Mouse (Mus musculus) natural killer cell, adult 2 months (primary cell): ENCODE measurements around the gene Hist1h2ah.

Experiments used
- DNase-seq, 2 experiments: peaks; one replicate each; pipeline ENCODE4 v3.0.0; 2022; ENCODE audit warnings: low spot score in 2 of 2

Hist1h2ah gene

DNA sequence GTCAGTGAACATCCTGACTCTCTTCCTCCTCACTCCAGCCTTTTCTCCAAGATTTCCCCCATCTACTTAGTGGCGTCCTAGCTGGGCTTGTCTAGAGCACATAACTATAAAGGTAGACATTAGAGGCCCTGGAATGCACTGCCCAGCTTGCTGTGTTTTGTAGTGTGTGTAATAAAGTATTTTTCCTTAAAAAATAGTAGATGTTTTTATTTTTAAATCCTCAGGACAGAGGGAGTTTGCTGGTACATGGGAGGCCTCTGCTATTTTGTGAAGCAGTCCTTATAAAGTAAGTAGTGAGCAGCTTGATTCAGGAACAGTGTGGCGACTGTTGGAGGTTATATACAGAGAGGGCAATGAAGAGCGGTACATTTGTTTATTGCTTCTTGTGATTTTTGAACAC is 26.7 kb downstream of the Hist1h2ah start:
- DNase-seq, result no peak

DNA sequence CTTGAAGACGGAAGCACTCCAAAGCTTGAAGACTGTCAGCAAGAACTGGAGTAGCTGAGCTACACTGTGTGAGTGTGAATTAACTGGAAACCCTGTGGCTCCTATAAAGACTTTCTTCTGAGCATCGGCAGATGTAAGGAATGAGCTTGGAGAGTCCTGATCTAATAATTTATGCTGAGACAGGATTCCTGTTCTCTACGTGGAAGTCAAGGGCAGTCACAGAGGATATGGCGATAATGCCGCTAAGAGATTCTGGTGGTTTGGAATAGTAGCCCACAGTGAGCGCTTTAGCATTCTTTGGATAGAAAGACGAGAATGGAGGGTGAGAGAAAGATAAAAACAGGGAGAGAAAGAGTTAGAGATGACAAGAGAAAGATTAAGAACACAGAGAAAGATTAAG is 27.5 kb downstream of the Hist1h2ah start:
- DNase-seq, result no peak

DNA sequence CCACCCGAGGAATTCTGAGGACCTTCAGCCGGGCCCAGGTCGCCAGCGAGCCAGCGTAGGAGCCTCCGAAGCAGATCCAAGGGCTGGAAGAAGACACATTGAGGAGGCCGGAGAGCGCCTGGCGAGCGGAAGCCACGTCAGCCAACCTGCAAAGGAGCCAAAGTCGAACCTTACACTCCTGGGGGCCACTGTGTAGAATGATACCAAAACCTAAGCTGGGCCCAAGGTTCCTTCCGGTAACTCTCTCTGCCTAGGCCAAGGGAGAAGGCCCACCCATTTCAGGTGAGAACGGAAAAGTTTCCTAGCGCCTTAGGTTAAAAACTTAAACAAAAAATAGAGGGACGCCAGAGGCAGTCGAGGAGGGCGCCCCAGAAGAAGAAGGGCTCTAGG is 28.3 kb downstream of the Hist1h2ah start:
- DNase-seq, result no peak

DNA sequence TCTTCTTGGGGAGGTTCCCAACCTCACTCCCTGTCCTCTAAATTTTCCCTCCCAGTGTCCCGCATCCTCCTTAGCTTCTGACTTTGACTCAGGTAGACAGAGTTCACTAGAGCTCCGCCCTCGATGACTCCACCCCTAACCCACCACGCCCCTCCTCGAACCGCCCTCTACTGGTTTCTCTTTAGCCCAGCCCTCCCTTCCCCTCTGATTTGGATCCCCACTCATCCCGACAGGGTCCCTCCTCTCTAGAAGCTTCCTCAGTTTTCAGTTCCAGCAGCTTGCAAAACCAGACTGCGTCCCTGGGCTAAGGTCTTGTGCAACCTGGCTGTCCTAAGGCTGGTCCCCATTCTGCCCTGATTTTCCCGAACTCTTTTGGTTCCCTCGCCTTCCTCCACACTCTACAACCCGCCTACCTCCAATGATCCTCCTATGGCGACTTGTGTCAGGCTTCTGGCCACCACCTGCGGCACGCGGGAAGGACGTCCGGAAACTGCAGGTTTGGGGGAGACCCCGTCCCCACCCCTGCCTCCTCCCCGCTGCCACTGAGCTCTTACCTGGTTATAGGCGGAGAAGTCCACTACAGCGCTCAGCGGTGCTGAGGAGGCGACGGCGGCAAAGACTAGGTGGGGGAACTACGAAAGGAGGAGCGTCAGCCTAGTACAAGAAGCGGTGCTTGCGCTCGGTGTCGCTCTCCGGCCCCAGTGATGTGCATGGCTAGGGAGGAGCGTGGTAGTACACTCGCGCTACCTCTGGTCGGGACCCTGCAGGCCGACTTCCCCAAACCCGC is 28.8 kb downstream of the Hist1h2ah start:
- DNase-seq, result peak; percentile 33 to 47

DNA sequence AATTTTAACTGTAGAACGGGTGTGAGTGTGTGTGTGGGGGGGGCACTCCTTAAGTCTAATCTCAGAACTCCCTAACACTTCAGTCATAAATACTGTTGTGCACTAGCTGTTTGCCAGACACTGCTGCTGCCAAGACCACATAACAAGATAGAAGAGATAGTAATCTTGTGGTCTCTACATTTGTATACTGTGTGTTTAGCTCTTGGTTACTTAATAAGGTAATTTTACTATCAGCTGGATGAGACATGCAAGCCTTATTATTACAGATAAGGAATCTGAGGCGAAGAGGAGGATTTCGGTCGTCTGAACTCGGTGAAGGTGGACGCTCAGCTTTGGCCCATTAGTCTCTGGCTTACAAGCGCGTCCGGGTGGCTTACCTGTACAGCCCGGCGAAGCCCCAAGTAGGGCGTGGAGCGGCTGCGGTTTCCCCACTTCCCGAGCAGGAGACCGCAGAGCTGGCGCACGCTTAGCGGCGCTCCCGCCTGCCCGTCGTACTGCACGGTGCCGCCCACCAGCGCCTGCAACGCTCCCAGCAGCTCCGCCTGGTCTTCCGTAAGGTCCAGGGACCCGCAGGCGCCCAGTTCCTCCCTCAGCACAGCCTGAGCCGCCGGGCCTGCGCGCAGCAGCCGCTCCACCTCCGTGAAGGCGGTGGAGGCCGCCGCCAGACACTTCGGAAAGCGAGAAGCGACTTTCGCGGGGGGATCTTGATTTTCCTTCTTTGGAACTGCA is 29.6 kb downstream of the Hist1h2ah start:
- DNase-seq, result peak; percentile 42 to 48

DNA sequence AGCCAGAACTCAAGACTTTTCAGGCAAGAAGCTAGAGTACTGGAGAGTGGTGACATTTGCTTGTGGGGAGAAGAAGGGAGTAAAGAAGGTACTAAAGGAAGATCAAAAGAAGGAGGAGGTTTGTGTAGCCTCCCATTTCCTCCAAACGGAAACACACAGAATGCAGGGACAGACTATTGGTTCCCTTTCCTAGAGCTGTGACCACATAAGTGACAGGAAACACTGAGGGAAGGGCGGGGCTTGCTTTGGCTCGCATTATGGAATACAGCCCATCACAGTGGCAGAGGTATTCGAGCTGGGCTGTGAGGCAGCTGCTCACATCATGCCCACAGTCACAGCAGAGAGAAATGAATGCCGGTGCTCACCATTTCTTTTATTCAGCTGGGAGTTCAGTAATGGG is 33.5 kb downstream of the Hist1h2ah start:
- no peak for DNase-seq

DNA sequence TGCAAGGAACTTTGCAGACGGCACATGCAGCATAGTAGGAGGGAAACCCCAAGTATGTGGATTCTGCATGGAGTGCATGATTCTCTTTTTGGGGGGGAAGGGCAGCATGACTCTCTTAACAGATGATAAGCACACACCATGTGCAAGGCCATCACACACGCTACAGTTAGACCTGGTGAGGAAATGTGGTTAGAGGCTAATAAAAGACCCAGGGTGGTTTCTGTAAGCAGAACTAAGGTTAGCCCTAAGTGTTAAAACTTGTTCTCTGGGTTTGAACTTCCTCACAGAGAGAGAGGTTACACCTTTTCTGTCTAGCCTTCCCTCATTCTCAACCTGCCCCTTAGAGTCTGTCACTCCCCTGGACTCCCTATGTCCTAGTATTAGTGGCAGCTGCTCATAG is 34.0 kb downstream of the Hist1h2ah start:
- DNase-seq, result peak in 1 of 2 experiments; percentile 38

DNA sequence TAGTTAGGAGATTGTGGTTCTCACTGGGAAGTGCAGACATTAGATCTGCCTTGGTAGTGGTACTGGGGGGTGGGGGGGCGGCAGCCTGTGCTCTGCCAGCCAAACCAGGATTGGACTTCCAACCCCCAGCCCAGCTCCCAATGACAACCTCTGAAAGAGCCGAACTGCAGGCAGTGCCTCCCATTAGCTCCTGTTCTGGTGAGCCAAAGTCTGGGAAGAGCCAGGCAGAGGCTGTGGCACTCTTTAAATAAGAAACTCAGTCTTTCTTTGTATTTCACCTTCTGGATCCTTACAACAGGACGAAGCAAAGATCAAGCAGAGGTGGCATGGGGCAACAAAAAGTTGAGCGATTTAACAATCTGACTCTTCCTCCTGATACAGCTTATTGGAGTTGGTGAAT is 36.2 kb downstream of the Hist1h2ah start:
- DNase-seq, result no peak

DNA sequence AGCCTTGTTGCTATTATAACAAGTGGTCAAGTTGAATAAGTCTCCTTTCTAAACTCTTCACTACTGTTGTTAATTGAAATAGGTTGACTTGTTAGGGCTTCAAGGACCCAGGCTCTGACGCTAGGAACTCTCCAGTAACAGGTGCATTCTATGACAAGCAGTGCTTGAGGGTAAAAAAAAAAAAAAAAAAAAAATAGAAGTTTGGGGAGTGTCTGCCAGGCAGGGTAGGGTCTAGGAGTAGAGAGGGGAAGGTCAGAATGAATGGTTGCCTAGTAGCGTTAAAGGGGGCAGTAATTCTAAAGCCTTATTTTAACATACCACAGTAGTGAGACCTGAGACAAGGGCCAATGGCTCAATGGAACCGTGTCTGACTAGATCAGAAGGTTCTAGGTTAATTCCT is 37.0 kb downstream of the Hist1h2ah start:
- no peak for DNase-seq

DNA sequence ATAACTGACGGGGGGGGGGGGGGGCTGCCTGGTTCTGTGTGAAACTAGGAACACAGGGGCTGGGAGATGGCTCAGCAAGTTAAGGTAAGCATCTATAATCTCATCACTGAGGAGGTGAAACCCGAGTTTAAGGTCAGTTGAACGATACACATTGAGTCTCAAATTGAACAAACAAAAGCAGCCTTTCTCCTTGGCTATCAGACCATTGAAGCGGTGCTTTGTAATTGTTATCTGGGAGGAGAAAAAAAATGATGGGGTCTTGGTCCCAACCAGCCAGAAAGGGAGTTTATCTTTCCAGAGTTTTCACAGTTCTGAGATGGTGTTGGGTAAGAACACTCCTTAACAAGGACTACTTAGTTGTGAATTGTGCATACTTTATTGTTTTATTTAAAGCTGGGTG is 37.5 kb downstream of the Hist1h2ah start:
- DNase-seq, result no peak

DNA sequence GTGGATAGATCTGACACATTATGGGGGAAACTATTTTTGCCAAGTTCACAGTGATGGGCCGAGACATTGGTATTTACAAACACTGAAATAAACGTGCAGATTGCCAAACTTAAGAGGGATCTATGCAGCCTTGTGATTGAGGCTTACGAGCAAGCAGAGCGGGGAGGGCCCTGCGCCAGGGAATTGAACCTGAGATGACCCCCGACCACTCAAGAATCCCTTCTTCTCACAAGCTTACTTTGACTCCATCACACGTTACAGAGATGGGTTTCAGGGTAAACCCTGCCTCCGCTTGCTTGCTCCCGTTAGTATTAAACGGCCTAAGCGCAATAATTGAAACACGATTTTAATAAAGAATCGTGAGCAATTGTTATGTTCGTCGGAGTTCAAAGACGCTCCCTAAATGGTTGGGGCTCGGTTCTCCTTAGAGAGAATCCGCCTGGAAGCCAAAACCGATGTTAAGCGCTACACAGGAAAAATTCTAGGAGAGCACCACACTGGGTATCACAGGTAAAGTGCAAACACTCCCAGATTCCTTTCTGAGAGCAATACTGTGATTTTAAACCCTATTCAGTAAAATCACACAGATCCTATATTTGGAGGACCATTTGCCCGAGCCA is 38.1 kb downstream of the Hist1h2ah start:
- no peak for DNase-seq

DNA sequence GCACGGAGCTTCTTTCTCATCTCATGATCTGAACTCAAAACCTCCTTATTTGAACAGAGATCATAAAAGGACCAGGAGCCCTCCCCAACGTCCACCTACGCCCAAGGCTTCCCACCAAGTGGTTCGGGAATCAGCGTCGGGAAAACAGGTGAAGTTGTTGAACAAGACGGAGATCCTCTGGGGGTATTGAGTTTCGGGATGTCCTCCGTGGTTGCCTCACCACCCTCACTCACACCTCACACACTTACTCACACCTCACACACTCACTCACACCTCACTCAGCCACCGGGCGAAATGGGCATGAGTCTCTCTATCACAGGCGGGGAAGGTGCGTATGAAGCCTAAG is 38.6 kb downstream of the Hist1h2ah start:
- peak; percentile 32 to 59 for DNase-seq

DNA sequence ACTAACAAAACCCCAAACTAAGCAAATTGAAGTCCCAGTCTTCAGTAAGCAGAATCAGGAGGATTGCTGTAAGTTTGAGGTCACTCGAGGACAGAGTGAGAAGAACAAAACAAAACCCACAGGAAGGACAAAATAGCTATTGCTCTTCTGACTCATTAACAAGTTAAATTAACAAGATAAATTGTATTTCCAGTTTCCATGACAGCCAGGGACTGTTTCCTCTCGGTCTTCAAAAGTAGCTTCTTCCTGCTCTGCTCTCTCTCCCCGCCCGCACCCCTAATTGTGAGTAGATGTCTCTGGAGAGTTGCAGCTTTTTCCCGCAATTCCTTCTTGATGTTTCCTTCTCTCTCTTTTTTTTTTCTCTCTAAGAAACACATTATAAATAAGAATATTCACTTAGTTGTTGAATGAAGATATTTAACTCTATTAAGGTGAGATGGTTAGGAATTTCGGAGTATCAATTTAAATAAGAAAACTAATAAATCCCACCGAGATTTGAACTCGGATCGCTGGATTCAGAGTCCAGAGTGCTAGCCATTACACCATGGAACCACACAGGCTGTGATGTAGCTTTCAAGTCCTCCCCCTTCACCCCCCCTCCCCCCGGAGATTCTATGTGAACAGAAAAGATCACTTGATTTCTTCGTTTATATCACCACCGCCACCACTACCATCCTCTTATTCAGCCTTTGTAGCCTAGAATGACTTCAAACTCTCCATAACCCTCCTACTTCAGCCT is 39.1 kb downstream of the Hist1h2ah start:
- peak; percentile 47 for DNase-seq

DNA sequence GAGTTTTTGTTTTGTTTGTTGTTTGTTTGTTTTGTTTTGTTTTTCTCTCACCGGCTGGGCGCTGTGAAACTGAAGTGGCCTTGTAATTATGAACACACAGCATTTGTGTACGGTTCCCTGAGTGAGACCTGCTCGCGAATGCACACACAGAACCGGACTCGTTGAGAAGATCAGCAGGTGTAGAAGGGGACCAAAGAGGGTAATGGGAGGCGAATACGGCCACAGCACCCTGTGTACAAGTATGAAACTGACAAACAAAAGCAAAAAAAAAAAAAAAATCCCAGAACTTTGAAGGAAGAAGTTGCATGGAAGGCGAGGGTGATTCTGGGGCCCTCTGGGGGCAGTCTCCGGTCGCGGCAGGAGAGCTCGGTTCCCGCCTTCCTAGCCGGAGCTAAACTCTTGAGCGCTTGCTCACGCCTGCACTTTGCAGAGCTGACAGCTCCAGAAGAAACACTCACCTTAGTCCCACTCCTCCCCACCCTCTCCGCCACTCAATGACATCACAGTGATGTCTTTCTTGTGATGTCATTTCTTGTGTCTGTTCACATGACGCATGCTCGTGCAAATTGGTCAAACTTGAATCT is 39.9 kb downstream of the Hist1h2ah start:
- peak; percentile 54 to 57 for DNase-seq

DNA sequence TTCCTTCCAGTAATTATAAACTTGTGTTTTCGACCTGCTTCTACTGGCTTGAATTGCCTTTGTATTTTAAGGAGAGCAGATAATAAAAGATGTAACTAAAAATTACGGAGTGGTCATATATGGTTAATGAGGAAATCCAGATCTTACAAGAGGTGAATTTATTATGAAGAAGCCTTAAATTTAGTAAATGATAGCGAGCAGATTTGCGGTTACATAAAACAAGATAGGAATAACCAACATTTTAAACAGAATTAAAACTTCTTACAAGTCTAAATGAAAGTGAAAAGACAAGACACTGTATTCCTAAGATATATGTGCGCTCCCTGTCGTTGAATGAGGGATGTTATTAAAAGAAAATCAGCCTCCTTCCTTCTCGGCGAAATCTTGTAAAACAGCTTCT is 40.5 kb downstream of the Hist1h2ah start:
- no peak for DNase-seq

DNA sequence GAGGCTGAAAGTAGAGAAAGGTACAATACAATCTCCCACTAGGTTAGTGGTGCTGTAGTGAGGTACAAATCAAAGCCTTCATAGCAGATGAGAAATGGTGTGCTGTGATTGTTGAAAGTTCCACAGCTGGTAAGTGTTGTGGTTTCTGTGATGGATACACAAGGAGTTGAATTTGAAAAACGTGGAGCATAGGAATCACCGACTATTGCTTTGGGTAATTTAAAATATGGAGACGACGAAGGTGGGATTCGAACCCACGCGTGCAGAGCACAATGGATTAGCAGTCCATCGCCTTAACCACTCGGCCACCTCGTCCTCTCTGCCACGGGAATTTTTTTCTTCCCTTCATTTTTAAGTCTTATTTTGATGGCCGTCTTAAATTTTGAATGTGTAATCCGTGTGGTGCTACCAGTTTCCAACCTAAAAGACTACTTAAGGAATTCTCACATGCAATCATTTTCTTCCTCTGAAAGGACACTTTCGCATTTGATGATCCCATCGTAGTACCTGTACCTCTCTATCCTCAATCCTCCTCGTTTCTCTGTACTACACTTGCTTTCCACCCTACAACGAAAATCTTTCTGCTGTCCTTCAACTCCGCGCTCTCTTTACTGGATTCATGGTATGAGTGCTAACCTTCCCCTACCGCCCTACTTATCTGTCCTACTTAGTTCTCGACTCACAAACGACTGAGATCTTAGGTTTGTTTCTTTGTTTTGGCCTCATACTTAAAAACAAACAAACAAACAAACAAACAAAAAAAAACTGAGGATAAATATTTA is 41.2 kb downstream of the Hist1h2ah start:
- DNase-seq, result peak; percentile 20 to 47

DNA sequence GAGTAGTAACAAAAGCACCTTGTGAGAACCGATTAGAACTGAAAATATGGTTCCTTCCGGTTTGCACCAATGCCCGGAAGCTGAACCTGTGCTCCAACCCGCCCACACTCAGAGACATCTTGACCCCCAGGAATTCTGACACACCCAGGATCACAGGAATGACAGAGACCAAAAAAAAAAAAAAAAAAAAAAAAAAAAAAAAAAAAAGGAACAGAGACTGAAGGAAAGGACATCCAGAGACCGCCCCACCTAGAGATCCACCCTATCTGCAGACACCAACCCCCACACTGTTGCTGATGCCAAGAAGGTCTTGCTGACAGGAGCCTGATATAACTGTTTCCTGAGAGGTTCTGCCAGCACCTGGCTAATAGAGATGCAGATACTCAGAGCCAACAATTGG is 42.8 kb downstream of the Hist1h2ah start:
- no peak for DNase-seq
